Mouse (Mus musculus) spleen, postnatal 0 days (tissue): ENCODE results near the gene Krtcap2. TPM values are rescaled to one million over a fixed set of nuclear protein-coding genes. Genes with fewer than 3 reads are reported as not detected.

ENCODE experiments used
- microRNA counts: library from miRNA; unstranded; fragments of <30 nt; microRNA quantifications from one replicate; lab custom pipeline; 2015
- polyA plus RNA-seq: library from polyadenylated mRNA; unstranded; fragments of >200 nt; fragmentation: Nextera tagmentation; extraction: Ambion mirVana; gene quantifications from 2 replicates; pipeline ENCODE4 v1.2.1, GENCODE M21; 2015

Krtcap2 gene
- polyA plus RNA-seq = 142 and 145 TPM in 2 replicates

DNA sequence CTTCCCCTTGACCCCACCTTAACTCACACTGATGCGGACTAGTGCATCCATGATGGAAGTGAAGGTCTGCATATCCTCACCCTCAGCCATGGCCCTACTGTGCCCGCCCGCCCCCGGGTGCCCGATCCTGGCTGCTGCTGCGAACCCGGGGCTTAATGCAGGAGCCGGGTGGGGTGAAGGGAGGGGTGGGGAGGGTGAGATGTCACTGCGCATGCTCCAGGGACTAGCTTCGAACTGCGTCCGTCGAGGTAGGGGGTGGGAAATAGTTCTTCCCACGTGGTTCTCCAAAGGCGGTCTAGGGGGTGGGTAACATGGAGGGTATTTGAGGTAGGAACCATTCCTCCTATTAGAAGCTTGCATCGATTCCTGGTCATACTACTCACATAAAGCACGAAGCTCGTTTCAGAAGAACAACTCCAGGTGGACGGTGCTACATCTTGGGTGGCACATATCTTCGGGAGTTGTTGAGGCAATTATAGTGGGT is at the start of gene Krtcap2:
Gene Krtcap2, plus strand, starts transcription at position 279 of the 484 bp plus-strand sequence.

GRCm38 (mm10) chr3:89202253-89203141 is 43.3 kb upstream of the Krtcap2 start, which contains the start of gene Gba:
Gene Gba, plus strand, starts transcription at chr3:89202928.

DNA sequence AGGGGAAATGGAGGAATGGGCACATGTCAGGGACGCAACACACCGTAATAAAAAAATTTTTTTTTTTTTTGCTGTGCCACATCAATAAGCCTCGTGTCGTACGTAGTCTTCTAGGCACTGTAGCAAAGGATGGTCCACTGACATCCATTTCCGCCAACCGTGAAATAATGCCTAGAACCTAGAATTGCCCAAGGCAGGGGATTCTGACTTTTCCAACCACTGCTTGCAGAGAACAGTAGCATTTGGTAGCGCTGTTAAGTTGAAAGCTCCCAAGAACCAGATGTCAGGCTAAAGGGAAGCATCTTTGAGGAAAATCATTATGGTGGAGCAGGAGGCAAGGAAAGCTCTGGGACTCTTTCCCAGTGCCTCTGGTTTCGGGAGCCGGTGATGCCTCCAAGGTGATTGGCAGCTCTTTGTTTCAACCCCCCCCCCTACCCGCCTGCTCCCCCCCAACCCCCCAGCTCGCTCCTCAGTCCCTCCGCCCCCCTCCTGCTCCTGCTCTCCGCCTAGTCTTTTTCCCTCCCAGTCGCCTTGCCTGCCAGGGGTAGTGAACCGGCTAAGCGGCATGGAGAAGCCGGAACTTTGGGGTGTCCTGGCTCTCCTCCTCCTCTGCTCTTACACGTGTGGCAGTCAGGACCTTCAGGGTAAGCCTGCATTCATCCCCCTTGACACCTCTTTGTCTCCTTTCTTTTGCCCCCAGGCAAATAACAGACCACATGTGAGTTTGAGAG is 30.9 kb upstream of the Krtcap2 start, which contains the start of gene Thbs3:
Gene Thbs3, plus strand, starts transcription at position 500 of the 731 bp plus-strand sequence.

GRCm38 (mm10) chr3:89226900-89227299 is 18.9 kb upstream of the Krtcap2 start, which contains the start of gene Mtx1:
Gene Mtx1, minus strand, starts transcription at chr3:89227088.

GRCm38 (mm10) chr3:89228836-89229235 is 16.9 kb upstream of the Krtcap2 start, which contains the start of gene Muc1:
Gene Muc1, plus strand, starts transcription at chr3:89229057.

GRCm38 (mm10) chr3:89246261-89247100 is 715 bp downstream of the Krtcap2 start, which contains the start of gene Trim46:
Gene Trim46, minus strand, starts transcription at chr3:89246309.

GRCm38 (mm10) chr3:89259076-89259475 is 13.3 kb downstream of the Krtcap2 start, which contains the start of gene Dpm3:
Gene Dpm3, plus strand, starts transcription at chr3:89259358.

GRCm38 (mm10) chr3:89270051-89270755 is 24.4 kb downstream of the Krtcap2 start, which contains the start of gene Slc50a1:
Gene Slc50a1, minus strand, starts transcription at chr3:89270570.

DNA sequence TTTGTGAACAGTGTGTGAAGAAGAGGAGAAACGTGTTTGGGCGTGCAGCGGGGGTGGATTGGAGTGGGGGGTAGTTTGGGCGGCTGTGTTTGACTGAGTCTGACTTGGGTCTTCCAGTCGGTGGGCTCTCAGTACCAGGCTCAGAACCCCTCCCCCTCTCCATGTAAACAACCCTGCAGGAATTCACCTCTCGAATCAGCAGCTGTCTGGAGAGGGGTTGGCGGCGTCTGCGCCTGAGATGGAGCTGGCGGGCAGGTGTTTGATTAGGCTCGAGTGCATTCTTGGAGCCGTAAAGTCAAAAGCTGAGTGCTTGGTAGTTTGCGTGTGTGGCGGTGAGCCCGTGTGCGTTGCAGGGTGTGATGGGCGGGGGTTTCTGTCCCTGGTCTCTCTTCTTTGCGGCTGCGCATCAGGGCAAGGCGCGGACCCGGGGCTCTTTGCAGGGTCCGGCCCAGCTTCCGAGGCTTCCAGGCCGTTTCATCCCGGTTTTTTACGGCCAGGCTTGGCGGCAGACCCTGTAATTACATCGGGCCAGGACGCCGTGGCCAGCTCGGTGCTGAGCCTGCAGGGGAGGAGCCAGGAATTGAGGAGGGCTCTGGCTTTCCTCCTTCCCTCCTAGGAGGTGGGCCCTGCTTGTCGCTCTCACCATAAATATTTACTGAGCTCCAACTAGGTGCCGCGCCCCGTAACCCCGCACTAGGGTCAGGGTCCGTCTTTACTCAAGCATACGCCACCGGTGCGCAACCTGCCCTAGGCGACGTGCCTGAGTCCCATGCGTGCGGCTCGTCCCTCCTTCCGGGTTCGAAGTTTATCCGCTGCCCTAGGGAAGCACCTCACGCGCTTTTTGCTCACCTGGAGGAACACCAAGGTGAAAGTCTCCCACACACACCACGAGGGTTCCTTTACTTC is 35.1 kb downstream of the Krtcap2 start, which contains the start of gene Efna1:
Gene Efna1, minus strand, starts transcription at position 537 of the 906 bp plus-strand sequence.

MicroRNAs within 50 kb of the gene (microRNA counts, 519-probe panel; counts per million panel counts)
- microRNA mmu-miR-92b (lab: Ali Mortazavi, UCI) = 88.3 counts per million

Other genes with a start within 250 kb of the Krtcap2 start
- gene Rusc1, start 152.7 kb upstream of the Krtcap2 start, polyA plus RNA-seq = 5.8 and 6.5 TPM in 2 replicates
- gene Gm43738, start 144.9 kb upstream of the Krtcap2 start, polyA plus RNA-seq = not detected in 2 replicates
- 52.6 and 62.7 TPM in 2 replicates for gene Fdps, start 144.0 kb upstream of the Krtcap2 start, polyA plus RNA-seq
- gene Pklr, start 109.8 kb upstream of the Krtcap2 start, polyA plus RNA-seq = 37.9 and 48.2 TPM in 2 replicates
- 0.87 and 0.97 TPM in 2 replicates for gene Hcn3, start 85.8 kb upstream of the Krtcap2 start, polyA plus RNA-seq
- gene Clk2, start 81.2 kb upstream of the Krtcap2 start, polyA plus RNA-seq = 14.5 and 15.9 TPM in 2 replicates
- 51.1 and 56.9 TPM in 2 replicates for gene Scamp3, start 68.5 kb upstream of the Krtcap2 start, polyA plus RNA-seq
- 3.4 and 7.0 TPM in 2 replicates for gene Fam189b, start 62.8 kb upstream of the Krtcap2 start, polyA plus RNA-seq
- 27.4 and 34.1 TPM in 2 replicates for gene Gba, start 43.0 kb upstream of the Krtcap2 start, polyA plus RNA-seq
- gene Thbs3, start 30.8 kb upstream of the Krtcap2 start, polyA plus RNA-seq = 4.1 and 6.7 TPM in 2 replicates
- 110 and 117 TPM in 2 replicates for gene Mtx1, start 18.9 kb upstream of the Krtcap2 start, polyA plus RNA-seq
- gene Muc1, start 16.9 kb upstream of the Krtcap2 start, polyA plus RNA-seq = 0.24 and 0.66 TPM in 2 replicates
- 0.10 and 0.32 TPM in 2 replicates for gene Trim46, start 343 bp downstream of the Krtcap2 start, polyA plus RNA-seq
- 92.8 and 112 TPM in 2 replicates for gene Dpm3, start 13.4 kb downstream of the Krtcap2 start, polyA plus RNA-seq
- gene Slc50a1, start 24.6 kb downstream of the Krtcap2 start, polyA plus RNA-seq = 36.7 and 47.5 TPM in 2 replicates
- gene Efna1, start 35.2 kb downstream of the Krtcap2 start, polyA plus RNA-seq = 12.4 and 15.9 TPM in 2 replicates
- gene Efna3, start 77.0 kb downstream of the Krtcap2 start, polyA plus RNA-seq = 0.12 and 0.20 TPM in 2 replicates
- gene Efna4, start 92.1 kb downstream of the Krtcap2 start, polyA plus RNA-seq = 2.4 and 2.6 TPM in 2 replicates
- gene Adam15, start 104.0 kb downstream of the Krtcap2 start, polyA plus RNA-seq = 32.1 and 39.1 TPM in 2 replicates
- gene Dcst2, start 116.0 kb downstream of the Krtcap2 start, polyA plus RNA-seq = 0.07 TPM in 1 of 2 replicates, not detected in the other
- gene Dcst1, start 119.3 kb downstream of the Krtcap2 start, polyA plus RNA-seq = 0.10 and 0.22 TPM in 2 replicates
- gene Zbtb7b, start 148.8 kb downstream of the Krtcap2 start, polyA plus RNA-seq = 2.5 and 4.8 TPM in 2 replicates
- not detected in 2 replicates for gene Lenep, start 156.8 kb downstream of the Krtcap2 start, polyA plus RNA-seq
- gene Flad1, start 165.9 kb downstream of the Krtcap2 start, polyA plus RNA-seq = 17.2 and 17.7 TPM in 2 replicates
- 345 and 362 TPM in 2 replicates for gene Cks1b, start 172.4 kb downstream of the Krtcap2 start, polyA plus RNA-seq
- 42.6 and 45.2 TPM in 2 replicates for gene Shc1, start 172.5 kb downstream of the Krtcap2 start, polyA plus RNA-seq
- gene Pygo2, start 184.2 kb downstream of the Krtcap2 start, polyA plus RNA-seq = 13.2 and 16.6 TPM in 2 replicates
- 19.8 and 25.3 TPM in 2 replicates for gene Pbxip1, start 190.7 kb downstream of the Krtcap2 start, polyA plus RNA-seq
- gene Pmvk, start 208.6 kb downstream of the Krtcap2 start, polyA plus RNA-seq = 25.5 and 26.8 TPM in 2 replicates